Mouse (Mus musculus): ENCODE measurements around the gene Rps11.

GRCm38 (mm10) chr7:45147267-45147666 lies 23.0 kb upstream of the Rps11 start:
- TF ChIP-seq CTCF (conservative IDR thresholded peaks at IDR 0.05; ENCODE audit: low read length) = no peak
- no peak for TF ChIP-seq NANOG (IDR thresholded peaks at IDR 0.05; ENCODE audit: borderline replicate concordance, low read length)
- TF ChIP-seq POU5F1 (IDR thresholded peaks at IDR 0.05; ENCODE audit: borderline replicate concordance, low read length) = no peak
